ENCODE assay signal across 21 mouse cellular contexts in genomic region chr12:11276632-11277031, GRCm38 (mm10). TPM values are rescaled to one million over a fixed set of nuclear protein-coding genes. Genes with fewer than 3 reads are reported as not detected.
DNase-seq lines count a peak whose midpoint lies in the region; ATAC-seq and TF ChIP-seq lines count a peak whose summit lies in the region.
"Had no signal": no experiment of that assay in that cellular context is flagged by ENCODE, and none has a peak within 500 bp of the region (broad histone marks: within the 10 kb centered on the region; RNA-seq: fewer than 3 reads in every experiment).

No protein-coding gene starts in this region.

- H3K36me3 ChIP-seq in midbrain, embryonic 11.5 days (ENCODE audit: control insufficient read depth, insufficient read depth, low read length), result peaks cover 3% of the 10 kb centered on the region; the same call in 1 of the 2 replicates
- H3K36me3 ChIP-seq in midbrain, postnatal 0 days (ENCODE audit: insufficient read depth, low read length), result peaks cover 21% of the 10 kb centered on the region
- peaks cover 12% of the 10 kb centered on the region; the same call in 1 of the 2 replicates for H3K36me3 ChIP-seq in lung, postnatal 0 days (ENCODE audit: insufficient read depth, low read length)

- no peak for TF ChIP-seq CTCF in midbrain, postnatal 0 days (IDR thresholded peaks at IDR 0.05)
- TF ChIP-seq CTCF in lung, postnatal 0 days (IDR thresholded peaks at IDR 0.05), result no peak

- ATAC-seq in midbrain, embryonic 11.5 days (ENCODE audit: low FRiP score), result no peak
- ATAC-seq in midbrain, postnatal 0 days (ENCODE audit: low FRiP score), result no peak
- 0 out of 2 replicates have a peak, but pooled peaks have one; percentile 45 for ATAC-seq in common myeloid progenitor, adult 5-6 weeks (replicated peaks; ENCODE audit: low read depth, poor library complexity, severe bottlenecking)
- peak; percentile 59; the same call in 1 of the 2 replicates for ATAC-seq in monocyte, adult 5-6 weeks (replicated peaks; ENCODE audit: insufficient number of reproducible peaks, low FRiP score, low TSS enrichment, poor library complexity, severe bottlenecking)
- ATAC-seq in erythroid progenitor cell, adult 5-6 weeks (replicated peaks; ENCODE audit: low FRiP score, poor library complexity, severe bottlenecking), result no peak
- ATAC-seq in lung, postnatal 0 days, result no peak
- ATAC-seq: forebrain, embryonic 15.5 days had no signal

- no peaks in the 10 kb centered on the region for H3K4me1 ChIP-seq in midbrain, embryonic 11.5 days (ENCODE audit: control insufficient read depth, insufficient read depth, low read length)
- H3K4me1 ChIP-seq in midbrain, postnatal 0 days (ENCODE audit: insufficient read depth, low read length), result no peaks in the 10 kb centered on the region
- no peaks in the 10 kb centered on the region for H3K4me1 ChIP-seq in lung, postnatal 0 days (ENCODE audit: insufficient read depth, low read depth, low read length)
- H3K4me1 ChIP-seq: embryonic facial prominence, embryonic 10.5 days; forebrain, embryonic 15.5 days; hindbrain, embryonic 15.5 days had no signal

- no peak for TF ChIP-seq EP300 in lung, postnatal 0 days (IDR thresholded peaks at IDR 0.05)

- no peak overlapping the region for H3K4me3 ChIP-seq in midbrain, embryonic 11.5 days (ENCODE audit: low read depth, low read length)
- H3K4me3 ChIP-seq in midbrain, postnatal 0 days (ENCODE audit: low read depth, low read length), result no peak overlapping the region
- no peak overlapping the region for H3K4me3 ChIP-seq in lung, postnatal 0 days (ENCODE audit: low read depth, low read length)
- H3K4me3 ChIP-seq: embryonic facial prominence, embryonic 10.5 days; erythroblast, embryonic 14.5 days; forebrain, embryonic 15.5 days; heart, adult 2 months; heart, embryonic 13.5 days; hindbrain, embryonic 15.5 days had no signal

- 93% methylated on average over 2 of the region's 2 CpGs for WGBS in midbrain, embryonic 11.5 days
- WGBS in midbrain, postnatal 0 days, result 91% methylated on average over 2 of the region's 2 CpGs
- WGBS in lung, postnatal 0 days, result 99% methylated on average over 2 of the region's 2 CpGs

- H3K27me3 ChIP-seq in midbrain, embryonic 11.5 days (ENCODE audit: control insufficient read depth, insufficient read depth, low read length), result no peaks in the 10 kb centered on the region
- no peaks in the 10 kb centered on the region for H3K27me3 ChIP-seq in midbrain, postnatal 0 days (ENCODE audit: insufficient read depth, low read length)
- H3K27me3 ChIP-seq in lung, postnatal 0 days (replicated peaks; ENCODE audit: insufficient read depth, low read length), result no peaks in the 10 kb centered on the region
- H3K27me3 ChIP-seq: forebrain, embryonic 15.5 days; heart, embryonic 13.5 days; hindbrain, embryonic 15.5 days had no signal

- no peak overlapping the region for H3K27ac ChIP-seq in midbrain, embryonic 11.5 days (ENCODE audit: low read depth, low read length)
- no peak overlapping the region for H3K27ac ChIP-seq in midbrain, postnatal 0 days (ENCODE audit: low read depth, low read length)
- no peak overlapping the region for H3K27ac ChIP-seq in lung, postnatal 0 days (ENCODE audit: low read length)
- H3K27ac ChIP-seq: embryonic facial prominence, embryonic 10.5 days; forebrain, embryonic 15.5 days; heart, adult 2 months; heart, embryonic 13.5 days; hindbrain, embryonic 15.5 days had no signal

- no peaks in the 10 kb centered on the region for H3K9me3 ChIP-seq in midbrain, embryonic 11.5 days (ENCODE audit: control insufficient read depth, low read length)
- no peaks in the 10 kb centered on the region for H3K9me3 ChIP-seq in midbrain, postnatal 0 days (ENCODE audit: low read length)
- no peaks in the 10 kb centered on the region for H3K9me3 ChIP-seq in lung, postnatal 0 days (ENCODE audit: low read length)
- H3K9me3 ChIP-seq: embryonic facial prominence, embryonic 10.5 days; forebrain, embryonic 15.5 days; G1E; heart, embryonic 13.5 days; hindbrain, embryonic 15.5 days had no signal

- H3K9ac ChIP-seq in midbrain, embryonic 11.5 days (ENCODE audit: low read length), result no peak overlapping the region
- no peak overlapping the region for H3K9ac ChIP-seq in midbrain, postnatal 0 days (replicated peaks; ENCODE audit: low read length, poor library complexity, severe bottlenecking)
- no peak overlapping the region for H3K9ac ChIP-seq in lung, postnatal 0 days (replicated peaks; ENCODE audit: low read depth)
- H3K9ac ChIP-seq: forebrain, embryonic 15.5 days; heart, embryonic 13.5 days; hindbrain, embryonic 15.5 days had no signal

- peak; percentile 49 for DNase-seq in midbrain, embryonic 11.5 days (ENCODE audit: low spot score, missing footprints)
- DNase-seq in midbrain, postnatal 0 days (ENCODE audit: low spot score), result no peak
- peak; percentile 53 to 56 for DNase-seq in B cell, adult 2 months
- DNase-seq in kidney, postnatal 14 days, result no peak
- no peak for DNase-seq in lung, postnatal 0 days (ENCODE audit: low spot score)
- DNase-seq: adrenal gland, postnatal 14 days; cerebellum, adult 18-20 months; cerebellum, adult 9-11 months; cerebellum, postnatal 36 days; gastrocnemius, postnatal 10 days; heart, adult 2 months; heart, postnatal 36 days had no signal

- no peak overlapping the region for H3K4me2 ChIP-seq in midbrain, embryonic 11.5 days
- H3K4me2 ChIP-seq in midbrain, postnatal 0 days (ENCODE audit: low read depth, low read length, poor library complexity, severe bottlenecking), result no peak overlapping the region
- H3K4me2 ChIP-seq in lung, postnatal 0 days (replicated peaks; ENCODE audit: low read depth, low read length), result no peak overlapping the region
- H3K4me2 ChIP-seq: forebrain, embryonic 15.5 days; heart, embryonic 13.5 days; hindbrain, embryonic 15.5 days had no signal

RNA-seq across cellular contexts. Expression of gene Smc6, which starts 10.9 kb away (rescaled TPM):
- 134 and 143 TPM in 2 replicates for polyA plus RNA-seq in midbrain, embryonic 11.5 days (2014; fragmentation: Nextera tagmentation; extraction: Ambion mirVana)
- total RNA-seq in midbrain, postnatal 0 days (2014; rRNA removed), result 22.4 and 24.4 TPM in 2 replicates
- polyA plus RNA-seq in midbrain, postnatal 0 days (2015; fragmentation: Nextera tagmentation; extraction: Ambion mirVana), result 99.8 and 103 TPM in 2 replicates
- total RNA-seq in common myeloid progenitor, adult 5-6 weeks (2017), result 119 and 153 TPM in 2 replicates
- 335 to 352 TPM (median 349 TPM) in 3 replicates for total RNA-seq in monocyte, adult 5-6 weeks (2017)
- 161 and 174 TPM in 2 replicates for total RNA-seq in erythroid progenitor cell, adult 5-6 weeks (2015; ENCODE audit: low replicate concordance)
- total RNA-seq in erythroid progenitor cell, adult 5-6 weeks (2017; ENCODE audit: low replicate concordance), result 209 and 324 TPM in 2 replicates
- polyA plus RNA-seq in lung, postnatal 0 days (2015; fragmentation: Nextera tagmentation; extraction: Ambion mirVana), result 98.7 and 113 TPM in 2 replicates

RNA-seq across cellular contexts. Expression of gene Gen1, which starts 11.0 kb away (rescaled TPM):
- 14.2 and 20.1 TPM in 2 replicates for polyA plus RNA-seq in midbrain, embryonic 11.5 days (2014; fragmentation: Nextera tagmentation; extraction: Ambion mirVana)
- total RNA-seq in midbrain, postnatal 0 days (2014; rRNA removed), result 0.99 and 2.1 TPM in 2 replicates
- polyA plus RNA-seq in midbrain, postnatal 0 days (2015; fragmentation: Nextera tagmentation; extraction: Ambion mirVana), result 0.42 and 0.51 TPM in 2 replicates
- total RNA-seq in common myeloid progenitor, adult 5-6 weeks (2017), result 24.7 and 28.8 TPM in 2 replicates
- total RNA-seq in monocyte, adult 5-6 weeks (2017), result 2.5 to 4.9 TPM (median 3.6 TPM) in 3 replicates
- 81.8 and 117 TPM in 2 replicates for total RNA-seq in erythroid progenitor cell, adult 5-6 weeks (2015; ENCODE audit: low replicate concordance)
- 196 and 214 TPM in 2 replicates for total RNA-seq in erythroid progenitor cell, adult 5-6 weeks (2017; ENCODE audit: low replicate concordance)
- 0.55 and 0.76 TPM in 2 replicates for polyA plus RNA-seq in lung, postnatal 0 days (2015; fragmentation: Nextera tagmentation; extraction: Ambion mirVana)

Comparison
In these comparisons a context has a peak if more than half of its experiments do, and no peak if none do; other contexts are left out.
1. DNase-seq: peak in midbrain, embryonic 11.5 days (single experiment) and B cell, adult 2 months (2 of 2); none in midbrain, postnatal 0 days (single experiment), kidney, postnatal 14 days (single experiment) and lung, postnatal 0 days (single experiment).
2. ATAC-seq: peak in common myeloid progenitor, adult 5-6 weeks (single experiment) and monocyte, adult 5-6 weeks (single experiment); none in midbrain, embryonic 11.5 days (single experiment), midbrain, postnatal 0 days (single experiment), erythroid progenitor cell, adult 5-6 weeks (single experiment) and lung, postnatal 0 days (single experiment).